Mouse (Mus musculus): Measurements from ENCODE around the gene Rab3ip.

DNA sequence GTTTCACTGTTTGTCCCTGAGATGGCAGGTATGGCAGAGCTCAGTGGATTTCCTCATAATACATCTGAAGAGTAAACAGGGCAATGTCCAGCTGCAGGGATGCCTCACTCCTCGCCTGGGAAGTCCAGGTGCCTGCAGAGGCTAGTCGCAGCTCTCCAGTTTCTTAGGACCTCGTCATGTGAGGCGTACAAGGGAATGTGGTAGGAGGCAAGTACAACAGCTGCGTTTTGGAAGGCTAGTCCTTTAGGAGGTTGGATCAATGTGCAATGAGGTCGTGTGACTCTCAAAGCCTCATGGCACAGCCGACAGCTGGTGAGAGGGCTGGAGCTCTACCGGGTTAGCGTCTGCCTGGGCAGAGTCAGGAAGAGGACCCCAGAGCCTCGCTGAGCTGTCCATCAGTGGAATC is 46.1 kb downstream of the Rab3ip start:
- TF ChIP-seq CTCF (IDR thresholded peaks at IDR 0.05; ENCODE audit: control insufficient read depth, insufficient read depth, insufficient replicate concordance, low read depth, low read length) (no peak), POLR2A (IDR thresholded peaks at IDR 0.05; ENCODE audit: control insufficient read depth, low read depth, low read length) (no peak)

Data from testis, adult 2 months (tissue).